Mouse (Mus musculus): Measurements from ENCODE around the gene Vwa3b. TPM values are rescaled to one million over a fixed set of nuclear protein-coding genes. Genes with fewer than 3 reads are reported as not detected.

The Vwa3b gene
- polyA plus RNA-seq, 1 experiment = 10.8 TPM

DNA sequence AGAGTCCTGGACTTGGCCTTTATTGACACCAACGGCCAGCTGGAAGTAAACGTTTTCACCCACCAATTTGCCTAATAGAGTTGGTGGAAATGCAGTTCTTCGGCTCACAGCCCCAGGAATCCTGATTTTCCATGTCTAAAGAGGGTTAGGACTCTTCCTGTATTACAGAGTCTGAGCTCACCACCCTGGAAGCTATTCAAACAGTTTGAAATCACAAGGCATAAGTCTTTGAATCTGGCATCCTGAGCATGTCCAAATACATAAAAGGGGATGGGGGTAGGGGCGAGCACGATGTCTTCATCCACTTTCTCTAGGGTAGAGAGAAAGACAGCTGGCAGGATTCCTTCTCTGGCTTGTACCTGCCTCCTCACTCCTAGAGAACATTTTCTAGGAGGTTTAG, 34.5 kb downstream of the Vwa3b start:
- TF ChIP-seq POLR2A (IDR thresholded peaks at IDR 0.05; ENCODE audit: insufficient read depth, low read length) (no peak), EP300 (IDR thresholded peaks at IDR 0.05; ENCODE audit: insufficient read depth, low read depth, low read length) (no peak), CTCF (IDR thresholded peaks at IDR 0.05; ENCODE audit: low read depth, low read length) (no peak)
- H3K4me1 ChIP-seq (ENCODE audit: control insufficient read depth, insufficient read depth, low read length) = no peaks in the 10 kb centered on the region
- H3K36me3 ChIP-seq (ENCODE audit: control insufficient read depth, insufficient read depth, low read length, poor library complexity, severe bottlenecking) = no peaks in the 10 kb centered on the region
- no peaks in the 10 kb centered on the region for H3K9me3 ChIP-seq (replicated peaks; ENCODE audit: control insufficient read depth, insufficient read depth, low read length, poor library complexity, severe bottlenecking)
- H3K4me3 ChIP-seq (ENCODE audit: low read depth, low read length) = no peak overlapping the region
- no peak overlapping the region for H3K9ac ChIP-seq (ENCODE audit: low read depth, poor library complexity, severe bottlenecking)
- H3K27me3 ChIP-seq (ENCODE audit: control insufficient read depth, insufficient read depth, low read length, poor library complexity, severe bottlenecking) = no peaks in the 10 kb centered on the region
- no peak overlapping the region for H3K27ac ChIP-seq (ENCODE audit: insufficient read depth, low read length)

DNA sequence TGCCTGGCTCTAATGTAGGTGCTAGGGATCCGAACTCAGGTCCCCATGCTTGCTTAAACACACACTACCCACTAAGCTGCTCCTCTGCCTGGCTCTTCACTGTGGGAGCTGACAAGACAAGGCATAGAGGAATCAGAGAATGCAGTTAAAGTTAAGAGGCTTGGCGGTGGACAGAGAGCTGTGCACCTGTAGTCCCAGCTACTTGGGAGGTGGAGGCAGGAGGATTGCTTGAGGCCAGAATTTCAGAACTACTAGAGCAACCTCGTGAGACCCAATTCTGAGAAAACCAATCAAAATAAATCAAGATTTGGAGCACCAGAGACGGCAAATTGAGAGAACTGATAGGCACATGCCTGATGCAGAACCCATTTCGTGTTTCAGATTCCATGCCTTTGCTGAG, 36.7 kb downstream of the Vwa3b start:
- Histone ChIP-seq H3K9me3 (replicated peaks; ENCODE audit: control insufficient read depth, insufficient read depth, low read length, poor library complexity, severe bottlenecking) (no peaks in the 10 kb centered on the region), H3K27me3 (ENCODE audit: control insufficient read depth, insufficient read depth, low read length, poor library complexity, severe bottlenecking) (no peaks in the 10 kb centered on the region), H3K36me3 (ENCODE audit: control insufficient read depth, insufficient read depth, low read length, poor library complexity, severe bottlenecking) (no peaks in the 10 kb centered on the region), H3K9ac (ENCODE audit: low read depth, poor library complexity, severe bottlenecking) (no peak overlapping the region), H3K4me1 (ENCODE audit: control insufficient read depth, insufficient read depth, low read length) (no peaks in the 10 kb centered on the region), H3K27ac (ENCODE audit: insufficient read depth, low read length) (no peak overlapping the region), H3K4me3 (ENCODE audit: low read depth, low read length) (no peak overlapping the region)
- no peak for TF ChIP-seq EP300 (IDR thresholded peaks at IDR 0.05; ENCODE audit: insufficient read depth, low read depth, low read length)
- no peak for TF ChIP-seq CTCF (IDR thresholded peaks at IDR 0.05; ENCODE audit: low read depth, low read length)
- TF ChIP-seq POLR2A (IDR thresholded peaks at IDR 0.05; ENCODE audit: insufficient read depth, low read length) = no peak

DNA sequence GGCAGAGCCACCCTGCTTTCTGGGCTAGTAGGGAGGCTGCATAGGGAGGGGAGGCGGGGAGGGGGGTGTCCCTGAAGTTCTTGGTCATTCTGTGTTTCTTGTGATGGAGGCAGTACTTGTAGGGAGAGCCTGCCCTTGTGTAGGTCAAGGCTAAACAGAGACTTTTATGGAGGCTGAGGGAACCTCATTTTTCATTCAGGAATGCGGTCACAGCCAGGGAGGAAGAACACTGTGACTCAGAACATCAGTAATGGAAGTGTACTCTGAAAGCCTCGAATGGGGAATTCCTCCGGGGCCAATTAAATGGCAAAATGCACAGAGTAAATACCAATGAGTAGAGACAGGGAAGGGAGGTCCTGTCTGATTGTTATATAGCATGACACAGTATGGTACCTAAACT, 37.4 kb downstream of the Vwa3b start:
- TF ChIP-seq POLR2A (IDR thresholded peaks at IDR 0.05; ENCODE audit: insufficient read depth, low read length) (no peak), EP300 (IDR thresholded peaks at IDR 0.05; ENCODE audit: insufficient read depth, low read depth, low read length) (no peak), CTCF (IDR thresholded peaks at IDR 0.05; ENCODE audit: low read depth, low read length) (no peak)
- no peaks in the 10 kb centered on the region for H3K36me3 ChIP-seq (ENCODE audit: control insufficient read depth, insufficient read depth, low read length, poor library complexity, severe bottlenecking)
- H3K9me3 ChIP-seq (replicated peaks; ENCODE audit: control insufficient read depth, insufficient read depth, low read length, poor library complexity, severe bottlenecking) = no peaks in the 10 kb centered on the region; the same call in 1 of the 2 replicates
- no peak overlapping the region for H3K27ac ChIP-seq (ENCODE audit: insufficient read depth, low read length)
- no peak overlapping the region for H3K4me3 ChIP-seq (ENCODE audit: low read depth, low read length)
- H3K4me1 ChIP-seq (ENCODE audit: control insufficient read depth, insufficient read depth, low read length) = no peaks in the 10 kb centered on the region
- no peaks in the 10 kb centered on the region for H3K27me3 ChIP-seq (ENCODE audit: control insufficient read depth, insufficient read depth, low read length, poor library complexity, severe bottlenecking)
- no peak overlapping the region for H3K9ac ChIP-seq (ENCODE audit: low read depth, poor library complexity, severe bottlenecking)

- Histone ChIP-seq H3K9me3 (replicated peaks; ENCODE audit: control insufficient read depth, insufficient read depth, low read length, poor library complexity, severe bottlenecking) (no peaks in the 10 kb centered on the region; the same call in 1 of the 2 replicates), H3K4me1 (ENCODE audit: control insufficient read depth, insufficient read depth, low read length) (no peaks in the 10 kb centered on the region), H3K9ac (ENCODE audit: low read depth, poor library complexity, severe bottlenecking) (no peak overlapping the region), H3K27ac (ENCODE audit: insufficient read depth, low read length) (no peak overlapping the region), H3K36me3 (ENCODE audit: control insufficient read depth, insufficient read depth, low read length, poor library complexity, severe bottlenecking) (no peaks in the 10 kb centered on the region), H3K4me3 (ENCODE audit: low read depth, low read length) (no peak overlapping the region), H3K27me3 (ENCODE audit: control insufficient read depth, insufficient read depth, low read length, poor library complexity, severe bottlenecking) (no peaks in the 10 kb centered on the region)
- TF ChIP-seq POLR2A (IDR thresholded peaks at IDR 0.05; ENCODE audit: insufficient read depth, low read length) = no peak
- no peak for TF ChIP-seq EP300 (IDR thresholded peaks at IDR 0.05; ENCODE audit: insufficient read depth, low read depth, low read length)
- no peak for TF ChIP-seq CTCF (IDR thresholded peaks at IDR 0.05; ENCODE audit: low read depth, low read length)
Observed at GRCm38 (mm10) chr1:37065658-37066412, 39.4 kb downstream of the Vwa3b start.

DNA sequence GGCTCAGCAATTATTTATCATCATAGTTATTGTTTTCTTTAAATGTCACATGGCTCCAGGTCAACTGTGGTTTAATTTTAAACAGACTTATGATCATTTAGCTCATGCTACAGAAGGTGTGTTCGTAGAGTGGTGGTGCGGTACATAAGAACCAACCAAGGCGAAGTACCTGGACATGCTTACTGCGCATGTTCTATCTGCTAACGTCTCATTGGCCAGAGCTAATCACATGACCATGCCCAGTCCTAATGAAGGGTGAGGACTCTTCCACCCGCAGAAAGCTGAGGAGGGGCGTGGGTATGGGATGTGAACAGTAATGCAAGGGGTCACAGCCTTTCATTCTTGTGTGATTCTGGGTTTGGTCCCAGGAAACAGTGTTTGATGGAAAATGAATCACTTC, 49.4 kb downstream of the Vwa3b start:
- Histone ChIP-seq H3K9me3 (replicated peaks; ENCODE audit: control insufficient read depth, insufficient read depth, low read length, poor library complexity, severe bottlenecking) (no peaks in the 10 kb centered on the region), H3K9ac (ENCODE audit: low read depth, poor library complexity, severe bottlenecking) (no peak overlapping the region), H3K4me3 (ENCODE audit: low read depth, low read length) (no peak overlapping the region), H3K36me3 (ENCODE audit: control insufficient read depth, insufficient read depth, low read length, poor library complexity, severe bottlenecking) (no peaks in the 10 kb centered on the region), H3K4me1 (ENCODE audit: control insufficient read depth, insufficient read depth, low read length) (no peaks in the 10 kb centered on the region), H3K27ac (ENCODE audit: insufficient read depth, low read length) (no peak overlapping the region), H3K27me3 (ENCODE audit: control insufficient read depth, insufficient read depth, low read length, poor library complexity, severe bottlenecking) (no peaks in the 10 kb centered on the region)
- TF ChIP-seq EP300 (IDR thresholded peaks at IDR 0.05; ENCODE audit: insufficient read depth, low read depth, low read length) (no peak), POLR2A (IDR thresholded peaks at IDR 0.05; ENCODE audit: insufficient read depth, low read length) (no peak), CTCF (IDR thresholded peaks at IDR 0.05; ENCODE audit: low read depth, low read length) (no peak)

GRCm38 (mm10) chr1:37077266-37077665, 50.9 kb downstream of the Vwa3b start:
- TF ChIP-seq CTCF (IDR thresholded peaks at IDR 0.05; ENCODE audit: low read depth, low read length) = no peak
- no peak for TF ChIP-seq EP300 (IDR thresholded peaks at IDR 0.05; ENCODE audit: insufficient read depth, low read depth, low read length)
- no peak for TF ChIP-seq POLR2A (IDR thresholded peaks at IDR 0.05; ENCODE audit: insufficient read depth, low read length)
- Histone ChIP-seq H3K9me3 (replicated peaks; ENCODE audit: control insufficient read depth, insufficient read depth, low read length, poor library complexity, severe bottlenecking) (no peaks in the 10 kb centered on the region), H3K36me3 (ENCODE audit: control insufficient read depth, insufficient read depth, low read length, poor library complexity, severe bottlenecking) (no peaks in the 10 kb centered on the region), H3K4me3 (ENCODE audit: low read depth, low read length) (no peak overlapping the region), H3K27ac (ENCODE audit: insufficient read depth, low read length) (no peak overlapping the region), H3K27me3 (ENCODE audit: control insufficient read depth, insufficient read depth, low read length, poor library complexity, severe bottlenecking) (no peaks in the 10 kb centered on the region), H3K9ac (ENCODE audit: low read depth, poor library complexity, severe bottlenecking) (no peak overlapping the region), H3K4me1 (ENCODE audit: control insufficient read depth, insufficient read depth, low read length) (peaks cover 3% of the 10 kb centered on the region)
